Comparison of ENCODE assay signal across 14 mouse cellular contexts in the genomic region with DNA sequence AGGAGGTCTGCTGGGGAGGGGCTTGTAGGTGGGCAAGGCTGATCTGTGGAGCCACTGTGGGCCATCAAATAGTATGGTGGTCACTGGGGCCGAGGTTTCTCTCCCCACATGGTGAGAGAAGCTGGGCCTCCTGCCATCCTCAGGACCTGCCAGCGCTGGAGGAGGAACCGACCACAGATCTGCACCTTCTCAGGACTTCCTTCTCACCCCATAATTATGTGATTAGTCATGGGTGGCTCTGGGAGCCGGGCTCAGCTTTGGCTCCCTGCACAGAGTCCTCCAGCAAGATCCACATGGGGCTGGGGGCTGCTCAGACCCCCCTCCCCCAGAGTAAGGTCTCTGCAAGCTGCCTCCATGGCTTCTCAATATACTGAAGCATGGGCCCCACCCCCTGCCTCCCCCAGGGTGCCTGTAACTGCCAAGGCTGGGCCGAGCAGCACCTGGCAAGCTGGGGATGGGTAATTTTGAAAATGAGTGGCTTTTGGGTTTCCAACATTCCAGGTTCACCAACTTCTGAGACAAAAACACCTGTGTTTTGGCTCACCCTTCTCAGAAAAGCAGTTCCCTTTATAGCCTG. TPM values are rescaled to one million over a fixed set of nuclear protein-coding genes. Genes with fewer than 3 reads are reported as not detected.
A peak's percentile ranks its signal among the peaks of the same experiment; 100 is the strongest.
DNase-seq lines count a peak whose midpoint lies in the region; ATAC-seq lines count a peak whose summit lies in the region.
"Had no signal": no experiment of that assay in that cellular context is flagged by ENCODE, and none has a peak within 500 bp of the region (broad histone marks: within the 10 kb centered on the region; RNA-seq: fewer than 3 reads in every experiment).

No protein-coding gene starts in this region.

- ATAC-seq in intestine, embryonic 16.5 days, result no peak
- no peak for ATAC-seq in intestine, embryonic 15.5 days
- peak; percentile 68 for ATAC-seq in embryonic facial prominence, embryonic 14.5 days (ENCODE audit: low read depth)
- ATAC-seq: midbrain, embryonic 15.5 days had no signal

- peak overlapping the region; percentile 19; the same call in 1 of the 2 replicates for H3K4me2 ChIP-seq in intestine, embryonic 16.5 days (ENCODE audit: low read depth, low read length)
- no peak overlapping the region for H3K4me2 ChIP-seq in intestine, embryonic 15.5 days (replicated peaks)
- no peak overlapping the region for H3K4me2 ChIP-seq in embryonic facial prominence, embryonic 14.5 days (ENCODE audit: low read depth, low read length)
- H3K4me2 ChIP-seq: midbrain, embryonic 15.5 days; neural tube, embryonic 13.5 days had no signal

- H3K36me3 ChIP-seq in intestine, embryonic 16.5 days (ENCODE audit: control insufficient read depth, insufficient read depth, low read length), result no peaks in the 10 kb centered on the region
- H3K36me3 ChIP-seq in intestine, embryonic 15.5 days, result no peaks in the 10 kb centered on the region
- no peaks in the 10 kb centered on the region for H3K36me3 ChIP-seq in embryonic facial prominence, embryonic 14.5 days (ENCODE audit: control insufficient read depth, insufficient read depth, low read length)
- H3K36me3 ChIP-seq: midbrain, embryonic 15.5 days; neural tube, embryonic 13.5 days had no signal

- peak; percentile 55 for DNase-seq in urinary bladder, postnatal 14 days (ENCODE audit: low spot score)
- no peak for DNase-seq in urinary bladder, adult 2 months (ENCODE audit: low spot score)
- peak; percentile 37 for DNase-seq in embryonic facial prominence, embryonic 14.5 days (ENCODE audit: low spot score)
- no peak for DNase-seq in MN1 (ENCODE audit: low spot score)
- no peak for DNase-seq in adrenal gland, postnatal 10 days
- DNase-seq: cerebellum, adult 11 months; heart, adult 18-20 months had no signal

- H3K4me3 ChIP-seq in intestine, embryonic 16.5 days (ENCODE audit: low read length), result peak overlapping the region; percentile 19; the same call in 1 of the 2 replicates
- no peak overlapping the region for H3K4me3 ChIP-seq in intestine, embryonic 15.5 days (replicated peaks)
- no peak overlapping the region for H3K4me3 ChIP-seq in embryonic facial prominence, embryonic 14.5 days (ENCODE audit: low read depth, low read length)
- H3K4me3 ChIP-seq: midbrain, embryonic 15.5 days; neural tube, embryonic 13.5 days had no signal

- H3K9ac ChIP-seq in intestine, embryonic 16.5 days (ENCODE audit: low read depth, low read length), result peak overlapping the region; percentile 50
- no peak overlapping the region for H3K9ac ChIP-seq in intestine, embryonic 15.5 days
- H3K9ac ChIP-seq in embryonic facial prominence, embryonic 14.5 days (ENCODE audit: low read depth, low read length), result no peak overlapping the region
- H3K9ac ChIP-seq: liver, embryonic 14.5 days; midbrain, embryonic 15.5 days; neural tube, embryonic 13.5 days had no signal

- 33% methylated on average over 5 of the region's 5 CpGs for WGBS in intestine, embryonic 16.5 days
- WGBS in intestine, embryonic 15.5 days, result 30% methylated on average over 5 of the region's 5 CpGs
- 8% methylated on average over 5 of the region's 5 CpGs for WGBS in embryonic facial prominence, embryonic 14.5 days

- H3K4me1 ChIP-seq in intestine, embryonic 16.5 days (ENCODE audit: control insufficient read depth, insufficient read depth, low read length), result peaks cover 31% of the 10 kb centered on the region
- peaks cover 27% of the 10 kb centered on the region for H3K4me1 ChIP-seq in intestine, embryonic 15.5 days (replicated peaks)
- peaks cover 14% of the 10 kb centered on the region; the same call in 1 of the 2 replicates for H3K4me1 ChIP-seq in embryonic facial prominence, embryonic 14.5 days (ENCODE audit: control insufficient read depth, insufficient read depth, low read length)

- no peaks in the 10 kb centered on the region for H3K27me3 ChIP-seq in intestine, embryonic 16.5 days (replicated peaks; ENCODE audit: control insufficient read depth, insufficient read depth, low read length)
- no peaks in the 10 kb centered on the region for H3K27me3 ChIP-seq in intestine, embryonic 15.5 days (replicated peaks)
- H3K27me3 ChIP-seq in embryonic facial prominence, embryonic 14.5 days (replicated peaks; ENCODE audit: control insufficient read depth, insufficient read depth, low read length), result no peaks in the 10 kb centered on the region
- H3K27me3 ChIP-seq: midbrain, embryonic 15.5 days; neural tube, embryonic 13.5 days had no signal

- no peaks in the 10 kb centered on the region for H3K9me3 ChIP-seq in intestine, embryonic 16.5 days (ENCODE audit: control insufficient read depth, low read length)
- no peaks in the 10 kb centered on the region for H3K9me3 ChIP-seq in intestine, embryonic 15.5 days
- H3K9me3 ChIP-seq in embryonic facial prominence, embryonic 14.5 days (ENCODE audit: control insufficient read depth, low read length), result no peaks in the 10 kb centered on the region
- H3K9me3 ChIP-seq: midbrain, embryonic 15.5 days; neural tube, embryonic 13.5 days had no signal

- peak overlapping the region; percentile 78 for H3K27ac ChIP-seq in intestine, embryonic 16.5 days (ENCODE audit: low read length)
- H3K27ac ChIP-seq in intestine, embryonic 15.5 days, result no peak overlapping the region
- H3K27ac ChIP-seq in embryonic facial prominence, embryonic 14.5 days (replicated peaks; ENCODE audit: low read depth, low read length), result no peak overlapping the region
- H3K27ac ChIP-seq: liver, embryonic 14.5 days; midbrain, embryonic 15.5 days had no signal

RNA-seq across cellular contexts. Expression of gene Spns2, which starts 11.8 kb away (rescaled TPM):
- polyA plus RNA-seq in intestine, embryonic 16.5 days (2015; fragmentation: Nextera tagmentation; extraction: Ambion mirVana), result 5.9 and 7.5 TPM in 2 replicates
- polyA plus RNA-seq in intestine, embryonic 15.5 days (2015; fragmentation: Nextera tagmentation; extraction: Ambion mirVana), result 5.3 and 5.6 TPM in 2 replicates
- 17.9 and 20.1 TPM in 2 replicates for polyA plus RNA-seq in urinary bladder, adult 2 months (2012; rRNA removed)
- 6.0 and 9.5 TPM in 2 replicates for polyA plus RNA-seq in embryonic facial prominence, embryonic 14.5 days (2014; fragmentation: Nextera tagmentation; extraction: Ambion mirVana)
- total RNA-seq in adrenal gland, postnatal 10 days (2021), result 10 to 100 TPM; 11.6 to 11.7 TPM

RNA-seq across cellular contexts. Expression of gene Spns3, which starts 48.8 kb away (rescaled TPM):
- polyA plus RNA-seq in intestine, embryonic 16.5 days (2015; fragmentation: Nextera tagmentation; extraction: Ambion mirVana), result 3.2 and 5.7 TPM in 2 replicates
- polyA plus RNA-seq in intestine, embryonic 15.5 days (2015; fragmentation: Nextera tagmentation; extraction: Ambion mirVana), result 1.2 and 1.6 TPM in 2 replicates
- 0.45 and 0.46 TPM in 2 replicates for polyA plus RNA-seq in urinary bladder, adult 2 months (2012; rRNA removed)
- polyA plus RNA-seq in embryonic facial prominence, embryonic 14.5 days (2014; fragmentation: Nextera tagmentation; extraction: Ambion mirVana), result 0.18 and 0.54 TPM in 2 replicates
- under 1 TPM; 0.21 to 0.55 TPM for total RNA-seq in adrenal gland, postnatal 10 days (2021)
- total RNA-seq: heart, adult 18-20 months; heart, postnatal 25 days had no signal
- polyA plus RNA-seq: forebrain, embryonic 11.5 days; midbrain, embryonic 15.5 days had no signal

Comparison
In these comparisons a context has a peak if more than half of its experiments do, and no peak if none do; other contexts are left out.
1. DNase-seq: peak in urinary bladder, postnatal 14 days (single experiment) and embryonic facial prominence, embryonic 14.5 days (single experiment); none in urinary bladder, adult 2 months (single experiment), MN1 (single experiment) and adrenal gland, postnatal 10 days (single experiment).